Mouse (Mus musculus): ENCODE results near the gene Zscan22.
"Not testable (repeated sequence)": the region's sequence is repeated elsewhere in the genome, so short reads cannot be mapped to it uniquely, and the experiment has no call there.

The Zscan22 gene

GRCm38 (mm10) chr7:12897655-12898410 is at the start of gene Zscan22:
Zscan22 (plus strand) TSS chr7:12897815.
- ATAC-seq (ENCODE audit: low TSS enrichment): peak; percentile 100

GRCm38 (mm10) chr7:12874301-12874700 is 23.3 kb upstream of the Zscan22 start:
- ATAC-seq (ENCODE audit: low TSS enrichment): no peak

GRCm38 (mm10) chr7:12880036-12880435 is 17.6 kb upstream of the Zscan22 start:
- ATAC-seq (ENCODE audit: low TSS enrichment): peak; percentile 46

GRCm38 (mm10) chr7:12880497-12880896 is 17.1 kb upstream of the Zscan22 start:
- ATAC-seq (ENCODE audit: low TSS enrichment): not testable (repeated sequence)

GRCm38 (mm10) chr7:12880911-12881660 is 16.5 kb upstream of the Zscan22 start, which contains the start of gene Zfp128:
Zfp128 (plus strand) TSS chr7:12881177.
- peak; percentile 100 for ATAC-seq (ENCODE audit: low TSS enrichment)

GRCm38 (mm10) chr7:12886563-12887266 is 10.9 kb upstream of the Zscan22 start:
- peak; percentile 62; the same call in 1 of the 2 replicates for ATAC-seq (ENCODE audit: low TSS enrichment)

- ATAC-seq (ENCODE audit: low TSS enrichment): no peak
These were observed 10.0 kb upstream of the Zscan22 start for GRCm38 (mm10) chr7:12887585-12887984.

- ATAC-seq (ENCODE audit: low TSS enrichment): no peak
These were observed 6.7 kb upstream of the Zscan22 start for GRCm38 (mm10) chr7:12890928-12891327.

- ATAC-seq (ENCODE audit: low TSS enrichment): no peak
These were observed 6.3 kb upstream of the Zscan22 start for GRCm38 (mm10) chr7:12891334-12891733.

- no peak for ATAC-seq (ENCODE audit: low TSS enrichment)
These were observed 3.9 kb downstream of the Zscan22 start for GRCm38 (mm10) chr7:12901517-12901916.

- no peak for ATAC-seq (ENCODE audit: low TSS enrichment)
These were observed 6.0 kb downstream of the Zscan22 start for GRCm38 (mm10) chr7:12903623-12904022.

GRCm38 (mm10) chr7:12905146-12905545 is 7.5 kb downstream of the Zscan22 start:
- no peak for ATAC-seq (ENCODE audit: low TSS enrichment)

GRCm38 (mm10) chr7:12909498-12909962 is 11.9 kb downstream of the Zscan22 start:
- peak; percentile 71; the same call in 1 of the 2 replicates for ATAC-seq (ENCODE audit: low TSS enrichment)

GRCm38 (mm10) chr7:12910181-12910668 is 12.6 kb downstream of the Zscan22 start:
- ATAC-seq (ENCODE audit: low TSS enrichment): peak; percentile 87

- ATAC-seq (ENCODE audit: low TSS enrichment): no peak
These were observed 15.9 kb downstream of the Zscan22 start for GRCm38 (mm10) chr7:12913556-12913955.

- not testable (repeated sequence) for ATAC-seq (ENCODE audit: low TSS enrichment)
These were observed 22.9 kb downstream of the Zscan22 start for GRCm38 (mm10) chr7:12920495-12920894.

GRCm38 (mm10) chr7:12921318-12921704 is 23.7 kb downstream of the Zscan22 start:
- peak; percentile 62 for ATAC-seq (ENCODE audit: low TSS enrichment)

GRCm38 (mm10) chr7:12921705-12922465 is 24.3 kb downstream of the Zscan22 start, which contains the start of gene Rps5:
Rps5 (plus strand) TSS chr7:12922290.
- peak; percentile 95 for ATAC-seq (ENCODE audit: low TSS enrichment)

GRCm38 (mm10) chr7:12922729-12923128 is 25.1 kb downstream of the Zscan22 start:
- ATAC-seq (ENCODE audit: low TSS enrichment): no peak

- no peak for ATAC-seq (ENCODE audit: low TSS enrichment)
These were observed 28.7 kb downstream of the Zscan22 start for GRCm38 (mm10) chr7:12926316-12926715.

- no peak for ATAC-seq (ENCODE audit: low TSS enrichment)
These were observed 29.6 kb downstream of the Zscan22 start, which contains the start of gene Rnf225 for GRCm38 (mm10) chr7:12927191-12927680. Rnf225 (plus strand) TSS chr7:12927416.

Data from frontal cortex, adult (tissue).